In the genomic region with DNA sequence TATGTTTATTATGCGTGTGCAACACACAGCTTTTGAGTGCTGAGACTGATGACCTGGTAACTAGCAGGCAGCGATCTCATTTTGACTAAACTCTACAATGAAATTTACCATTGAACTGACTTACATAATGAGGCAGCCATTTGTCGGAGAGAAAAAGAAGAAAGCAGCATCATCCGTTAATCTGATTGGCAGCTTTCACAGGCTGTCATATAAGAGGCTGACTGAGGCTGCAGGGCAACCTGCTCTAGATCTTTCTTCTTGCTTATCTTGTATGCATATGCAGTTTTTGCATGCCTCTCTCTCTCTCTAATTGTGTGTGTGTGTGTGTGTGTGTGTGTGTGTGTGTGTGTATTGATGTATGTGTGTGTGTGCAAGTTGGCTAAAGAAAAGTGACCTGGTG, we compare ENCODE assay signal across 24 mouse cellular contexts. TPM values are rescaled to one million over a fixed set of nuclear protein-coding genes. Genes with fewer than 3 reads are reported as not detected.
"Had no signal": no experiment of that assay in that cellular context is flagged by ENCODE, and none has a peak within 500 bp of the region (broad histone marks: within the 10 kb centered on the region; RNA-seq: fewer than 3 reads in every experiment).

No protein-coding gene starts in this region.

- H3K36me3 ChIP-seq: limb, embryonic 12.5 days; limb, embryonic 15.5 days; midbrain, embryonic 12.5 days; neural tube, embryonic 12.5 days; stomach, embryonic 15.5 days had no signal

- H3K4me1 ChIP-seq: limb, embryonic 12.5 days; limb, embryonic 15.5 days; midbrain, embryonic 12.5 days; neural tube, embryonic 12.5 days; stomach, embryonic 15.5 days had no signal

- H3K27me3 ChIP-seq: limb, embryonic 15.5 days; midbrain, embryonic 12.5 days; neural tube, embryonic 12.5 days; stomach, embryonic 15.5 days had no signal

- H3K9me3 ChIP-seq: limb, embryonic 12.5 days; limb, embryonic 15.5 days; midbrain, embryonic 12.5 days; neural tube, embryonic 12.5 days; stomach, embryonic 15.5 days had no signal

- ATAC-seq: liver, postnatal 0 days; lung, postnatal 0 days had no signal

- H3K4me3 ChIP-seq: limb, embryonic 12.5 days; limb, embryonic 15.5 days; midbrain, embryonic 12.5 days; neural tube, embryonic 12.5 days; stomach, embryonic 15.5 days had no signal

- H3K27ac ChIP-seq: limb, embryonic 12.5 days; limb, embryonic 15.5 days; liver, embryonic 14.5 days; macrophage; midbrain, embryonic 12.5 days; neural tube, embryonic 12.5 days; stomach, embryonic 15.5 days had no signal

- H3K9ac ChIP-seq: limb, embryonic 12.5 days; limb, embryonic 15.5 days; liver, embryonic 14.5 days; liver, postnatal 0 days; lung, embryonic 14.5 days; midbrain, embryonic 12.5 days; neural tube, embryonic 12.5 days; stomach, embryonic 15.5 days had no signal

- H3K4me2 ChIP-seq: limb, embryonic 12.5 days; limb, embryonic 15.5 days; liver, embryonic 11.5 days; lung, embryonic 14.5 days; midbrain, embryonic 12.5 days; neural tube, embryonic 12.5 days; stomach, embryonic 15.5 days had no signal

- DNase-seq: kidney, postnatal 14 days; kidney, postnatal 4 days; lung, embryonic 14.5 days; retina, postnatal 1 day; right cerebral cortex, postnatal 25 days; spleen, adult 18-20 months; thymus, postnatal 25 days had no signal

RNA-seq across cellular contexts. Expression of a gene that starts 38.4 kb away (rescaled TPM):
- total RNA-seq: layer of hippocampus, adult 18-20 months; layer of hippocampus, postnatal 14 days; left cerebral cortex, adult 8-10 months; left cerebral cortex, postnatal 14 days; left cerebral cortex, postnatal 4 days; megakaryocyte, adult 5-6 weeks; neutrophil, adult 5-6 weeks had no signal
- polyA plus RNA-seq: limb, embryonic 12.5 days; macrophage had no signal
